Mouse (Mus musculus): ENCODE data around the gene Ftl1. TPM values are rescaled to one million over a fixed set of nuclear protein-coding genes. Genes with fewer than 3 reads are reported as not detected.
A peak's percentile ranks its signal among the peaks of the same experiment; 100 is the strongest.

Ftl1 gene
- polyA plus RNA-seq, 1 experiment from 2014 or later = 4,749 TPM

GRCm38 (mm10) chr7:45492225-45492844, 32.7 kb upstream of the Ftl1 start:
- WGBS = 96% methylated on average over 8 of the region's 8 CpGs
- no peaks in the 10 kb centered on the region for H3K9me3 ChIP-seq (ENCODE audit: low read depth, low read length)
- H3K27ac ChIP-seq (ENCODE audit: low read depth) = no peak overlapping the region
- ATAC-seq (ENCODE audit: insufficient read depth) (no peak), DNase-seq (no peak)
- H3K27me3 ChIP-seq (ENCODE audit: insufficient read depth, low read length) = no peaks in the 10 kb centered on the region
- H3K36me3 ChIP-seq (ENCODE audit: insufficient read depth) = peaks cover 46% of the 10 kb centered on the region
- H3K4me2 ChIP-seq = no peak overlapping the region
- no peak overlapping the region for H3K9ac ChIP-seq
- H3K4me3 ChIP-seq (ENCODE audit: low read depth, low read length) = no peak overlapping the region
- TF ChIP-seq CTCF (IDR thresholded peaks at IDR 0.05; ENCODE audit: low read depth) = no peak
- H3K4me1 ChIP-seq (ENCODE audit: insufficient read depth) = no peaks in the 10 kb centered on the region

GRCm38 (mm10) chr7:45491264-45491663, 31.6 kb upstream of the Ftl1 start:
- TF ChIP-seq CTCF (IDR thresholded peaks at IDR 0.05; ENCODE audit: low read depth) = no peak
- ATAC-seq (ENCODE audit: insufficient read depth) = no peak; the same call in 1 of the 2 replicates
- H3K4me2 ChIP-seq = peak overlapping the region; percentile 37
- WGBS = 14% methylated on average over 3 of the region's 3 CpGs
- no peak overlapping the region for H3K9ac ChIP-seq
- no peaks in the 10 kb centered on the region for H3K4me1 ChIP-seq (ENCODE audit: insufficient read depth)
- no peak overlapping the region for H3K27ac ChIP-seq (ENCODE audit: low read depth)
- H3K9me3 ChIP-seq (ENCODE audit: low read depth, low read length) = no peaks in the 10 kb centered on the region
- peaks cover 36% of the 10 kb centered on the region for H3K36me3 ChIP-seq (ENCODE audit: insufficient read depth)
- H3K27me3 ChIP-seq (ENCODE audit: insufficient read depth, low read length) = no peaks in the 10 kb centered on the region
- H3K4me3 ChIP-seq (ENCODE audit: low read depth, low read length) = no peak overlapping the region
- DNase-seq = no peak

GRCm38 (mm10) chr7:45490822-45491221, 31.1 kb upstream of the Ftl1 start:
- Histone ChIP-seq H3K4me3 (ENCODE audit: low read depth, low read length) (no peak overlapping the region), H3K4me2 (peak overlapping the region; percentile 37), H3K9me3 (ENCODE audit: low read depth, low read length) (no peaks in the 10 kb centered on the region), H3K27me3 (ENCODE audit: insufficient read depth, low read length) (no peaks in the 10 kb centered on the region), H3K9ac (no peak overlapping the region), H3K36me3 (ENCODE audit: insufficient read depth) (peaks cover 31% of the 10 kb centered on the region), H3K4me1 (ENCODE audit: insufficient read depth) (no peaks in the 10 kb centered on the region), H3K27ac (ENCODE audit: low read depth) (no peak overlapping the region)
- ATAC-seq (ENCODE audit: insufficient read depth) (no peak), DNase-seq (no peak)
- TF ChIP-seq CTCF (IDR thresholded peaks at IDR 0.05; ENCODE audit: low read depth) = no peak
- 28% methylated on average over 9 of the region's 9 CpGs for WGBS

GRCm38 (mm10) chr7:45489578-45489977, 29.9 kb upstream of the Ftl1 start:
- Histone ChIP-seq H3K9ac (no peak overlapping the region), H3K9me3 (ENCODE audit: low read depth, low read length) (no peaks in the 10 kb centered on the region), H3K4me2 (no peak overlapping the region), H3K27me3 (ENCODE audit: insufficient read depth, low read length) (no peaks in the 10 kb centered on the region), H3K27ac (ENCODE audit: low read depth) (no peak overlapping the region), H3K4me1 (ENCODE audit: insufficient read depth) (no peaks in the 10 kb centered on the region), H3K4me3 (ENCODE audit: low read depth, low read length) (no peak overlapping the region), H3K36me3 (ENCODE audit: insufficient read depth) (peaks cover 19% of the 10 kb centered on the region)
- TF ChIP-seq CTCF (IDR thresholded peaks at IDR 0.05; ENCODE audit: low read depth) = no peak
- ATAC-seq (ENCODE audit: insufficient read depth) (no peak), DNase-seq (no peak)
- 64% methylated on average over 7 of the region's 7 CpGs for WGBS

GRCm38 (mm10) chr7:45488293-45489204, 28.9 kb upstream of the Ftl1 start, which contains the start of gene Dhdh:
TSS of gene Dhdh (minus strand) at chr7:45488805.
- peak; percentile 59 for ATAC-seq (ENCODE audit: insufficient read depth)

GRCm38 (mm10) chr7:45487861-45488292, 28.2 kb upstream of the Ftl1 start:
- no peaks in the 10 kb centered on the region for H3K9me3 ChIP-seq (ENCODE audit: low read depth, low read length)
- peak overlapping the region; percentile 64 for H3K9ac ChIP-seq
- H3K4me1 ChIP-seq (ENCODE audit: insufficient read depth) = no peaks in the 10 kb centered on the region
- no peak for TF ChIP-seq CTCF (IDR thresholded peaks at IDR 0.05; ENCODE audit: low read depth)
- H3K36me3 ChIP-seq (ENCODE audit: insufficient read depth) = peaks cover 2% of the 10 kb centered on the region
- peak overlapping the region; percentile 77 for H3K27ac ChIP-seq (ENCODE audit: low read depth)
- H3K27me3 ChIP-seq (ENCODE audit: insufficient read depth, low read length) = no peaks in the 10 kb centered on the region
- DNase-seq (no peak), ATAC-seq (ENCODE audit: insufficient read depth) (no peak; the same call in 1 of the 2 replicates)
- WGBS = 33% methylated on average over 11 of the region's 11 CpGs
- H3K4me2 ChIP-seq = peak overlapping the region; percentile 73
- H3K4me3 ChIP-seq (ENCODE audit: low read depth, low read length) = peak overlapping the region; percentile 45

More at GRCm38 (mm10) chr7:45488293-45489204, 28.9 kb upstream of the Ftl1 start, which contains the start of gene Dhdh:
- Histone ChIP-seq H3K4me2 (peak within 1 kb of the TSS; percentile 73), H3K4me3 (ENCODE audit: low read depth, low read length) (peak within 1 kb of the TSS; percentile 45), H3K9me3 (ENCODE audit: low read depth, low read length) (no peaks in the 10 kb centered on the region), H3K9ac (peak within 1 kb of the TSS; percentile 64), H3K27ac (ENCODE audit: low read depth) (peak within 1 kb of the TSS; percentile 77), H3K4me1 (ENCODE audit: insufficient read depth) (no peaks in the 10 kb centered on the region), H3K27me3 (ENCODE audit: insufficient read depth, low read length) (no peaks in the 10 kb centered on the region), H3K36me3 (ENCODE audit: insufficient read depth) (peaks cover 9% of the 10 kb centered on the region)
- 8% methylated on average over 38 of the region's 38 CpGs for WGBS
- no peak for TF ChIP-seq CTCF (IDR thresholded peaks at IDR 0.05; ENCODE audit: low read depth)
- peak; percentile 70 for DNase-seq
